Mouse (Mus musculus) liver, embryonic 14.5 days (tissue): ENCODE measurements around the gene Papola. TPM values are rescaled to one million over a fixed set of nuclear protein-coding genes. Genes with fewer than 3 reads are reported as not detected.

Experiments used
- ATAC-seq: fragments of 200-750 bp; cut with Nextera tagmentation; 2 replicates; pipeline ENCODE4 v1.8.0; 2017; ENCODE audit warnings: moderate number of reproducible peaks, mild to moderate bottlenecking, moderate library complexity; ENCODE audit not compliant: insufficient read depth
- DNase-seq, 3 experiments: peaks; one replicate each; pipeline ENCODE4 v3.0.0-alpha.2; 2012 to 2013; ENCODE audit warnings: low read depth in 3 of 3, low spot score in 3 of 3
- H3K27ac ChIP-seq: fragments of 300-500 bp; sonication (generic); 2 replicates; pipeline ENCODE4 v1.5.1; 2014; ENCODE audit warnings: moderate library complexity, mild to moderate bottlenecking, control low read depth, inconsistent platforms
- H3K27me3 ChIP-seq: fragments of 300-500 bp; sonication (generic); 2 replicates; pipeline ENCODE4 v1.6.1; 2014; ENCODE audit warnings: mild to moderate bottlenecking, low read length, moderate library complexity; ENCODE audit not compliant: control insufficient read depth, insufficient read depth
- H3K36me3 ChIP-seq: fragments of 300-500 bp; sonication (generic); replicated peaks from 2 replicates; pipeline ENCODE4 v1.6.1; 2014; ENCODE audit warnings: low read depth; ENCODE audit not compliant: control insufficient read depth, insufficient read depth
- H3K4me1 ChIP-seq, 2 experiments: fragments of 200-500 bp in 1 of 2; fragments of 300-500 bp in 1 of 2; sonication (generic) in 1 of 2; replicated peaks; 2 replicates each; pipeline ENCODE4 v1.6.1; 2012 to 2014; ENCODE audit warnings: antibody characterized with exemption in 1 of 2, inconsistent platforms in 1 of 2, low read length in 1 of 2; ENCODE audit not compliant: control insufficient read depth in 2 of 2, insufficient read depth in 2 of 2
- H3K4me2 ChIP-seq: fragments of 300-500 bp; sonication (generic); 2 replicates; pipeline ENCODE4 v1.6.1; 2014; ENCODE audit warnings: low read depth, mild to moderate bottlenecking, control low read depth, moderate library complexity
- H3K4me3 ChIP-seq, 2 experiments: fragments of 200-500 bp in 1 of 2; fragments of 300-500 bp in 1 of 2; sonication (generic) in 1 of 2; 2 replicates each; pipeline ENCODE4 v1.5.1; 2012 to 2014; ENCODE audit warnings: low read depth in 2 of 2, low read length in 2 of 2, mild to moderate bottlenecking in 2 of 2, control low read depth in 1 of 2, inconsistent platforms in 1 of 2, moderate library complexity in 1 of 2; ENCODE audit not compliant: insufficient read depth in 1 of 2
- H3K9ac ChIP-seq: fragments of 300-500 bp; sonication (generic); replicated peaks from 2 replicates; pipeline ENCODE4 v1.6.1; 2014; ENCODE audit warnings: mild to moderate bottlenecking, control low read depth, moderate library complexity
- H3K9me3 ChIP-seq: fragments of 300-500 bp; sonication (generic); 2 replicates; pipeline ENCODE4 v1.6.1; 2016; ENCODE audit warnings: low read length, mixed read lengths; ENCODE audit not compliant: control insufficient read depth
- CTCF ChIP-seq: IDR thresholded peaks from 2 replicates; pipeline ENCODE4 v1.5.1; 2016; ENCODE audit warnings: antibody characterized with exemption, low read depth, control low read depth
- EP300 ChIP-seq: IDR thresholded peaks from 2 replicates; pipeline ENCODE4 v1.6.1; 2016; ENCODE audit warnings: antibody characterized with exemption, low read depth
- WGBS: fragments of 180-500 bp; shearing (Covaris S2); extraction: QIAGEN DNeasy Blood & Tissue Kit; methylation state at CpG from one replicate; pipeline ENCODE4 v1.1.7; 2014; ENCODE audit not compliant: insufficient replicate concordance; 5-methylcytosine and 5-hydroxymethylcytosine counted together
- polyA plus RNA-seq, 2 experiments: library from polyadenylated mRNA; depleted of rRNA in 1 of 2; stranded (reverse) in 1 of 2; unstranded in 1 of 2; fragments of >200 nt; fragmentation: Nextera tagmentation in 1 of 2; extraction: Ambion mirVana in 1 of 2; gene quantifications; 2 replicates each; pipeline versions ENCODE4 v1.2.1 to v1.2.3; 2012 to 2014

Gene Papola
- polyA plus RNA-seq, 2 experiments, result 57.4 to 79.2 TPM

DNA sequence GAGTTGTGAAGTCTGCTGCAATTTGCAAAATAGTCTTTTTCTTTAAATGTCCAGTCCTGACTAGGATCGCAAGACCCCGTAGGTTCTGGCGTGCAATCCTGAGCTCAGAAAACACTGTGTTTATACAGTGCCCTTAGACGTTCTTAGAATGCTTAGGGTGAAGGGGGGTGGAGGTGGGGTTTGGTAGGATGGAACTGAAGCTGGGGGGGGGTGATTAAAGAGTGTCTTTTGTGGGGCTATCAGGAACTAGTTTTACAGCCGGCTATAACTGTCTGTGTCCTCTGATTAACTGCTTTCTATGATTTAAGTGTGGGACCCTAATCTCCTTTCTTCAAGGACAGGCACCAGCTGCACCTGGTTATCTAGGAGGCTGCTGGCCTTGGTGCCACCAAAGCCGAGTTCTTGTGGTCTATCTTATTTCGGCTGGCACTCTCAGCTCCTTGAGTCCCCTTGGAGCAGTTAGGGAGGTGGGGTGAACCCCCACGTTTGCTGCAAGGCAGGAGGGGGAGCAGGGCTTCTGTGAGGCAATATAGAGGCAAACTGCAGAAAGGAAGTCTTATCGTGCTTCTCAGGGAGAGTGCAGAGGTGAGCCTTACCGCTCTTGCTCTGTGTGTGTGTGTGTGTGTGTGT is 24.5 kb upstream of the Papola start:
- Histone ChIP-seq H3K27me3 (no peaks in the 10 kb centered on the region), H3K4me2 (peak overlapping the region; percentile 41), H3K36me3 (no peaks in the 10 kb centered on the region), H3K4me1 (peaks cover 21 to 35% of the 10 kb centered on the region in 2 experiments), H3K9ac (no peak overlapping the region), H3K4me3 (no peak overlapping the region), H3K27ac (no peak overlapping the region), H3K9me3 (no peaks in the 10 kb centered on the region)
- WGBS, result 10% methylated on average over 10 of the region's 10 CpGs
- DNase-seq, result peak; percentile 64 to 69 (median 65)
- peak; percentile 87 for ATAC-seq
- TF ChIP-seq EP300 (peak; percentile 88), CTCF (no peak)

GRCm38 (mm10) chr12:105761171-105761570 is 23.3 kb upstream of the Papola start:
- 71% methylated on average over 11 of the region's 11 CpGs for WGBS
- Histone ChIP-seq H3K36me3 (no peaks in the 10 kb centered on the region), H3K4me3 (no peak overlapping the region), H3K4me1 (peaks cover 21 to 35% of the 10 kb centered on the region in 2 experiments), H3K9me3 (no peaks in the 10 kb centered on the region), H3K27ac (no peak overlapping the region), H3K9ac (no peak overlapping the region), H3K27me3 (no peaks in the 10 kb centered on the region), H3K4me2 (no peak overlapping the region)
- ATAC-seq (no peak), DNase-seq (no peak)
- TF ChIP-seq CTCF (no peak), EP300 (no peak)

DNA sequence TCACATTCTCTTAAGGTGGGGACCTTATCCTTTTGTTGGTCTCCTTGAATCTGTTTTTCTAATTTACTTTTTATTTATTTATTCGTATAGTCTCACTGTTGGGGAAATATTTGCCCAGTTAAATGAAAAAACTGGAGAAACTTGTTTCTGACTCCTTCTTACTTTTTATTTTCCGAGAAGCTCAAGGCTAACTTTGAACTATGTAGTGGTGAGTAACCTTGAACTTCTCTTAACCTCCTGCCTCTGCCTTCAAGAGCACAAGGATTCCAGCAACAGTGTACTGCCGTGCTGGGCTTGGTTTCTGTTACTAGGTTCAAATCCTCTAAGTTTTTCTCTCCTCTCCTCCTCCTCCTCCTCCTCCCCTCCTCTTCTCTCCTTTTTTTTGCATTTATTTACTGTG is 22.9 kb upstream of the Papola start:
- ATAC-seq, result no peak
- Histone ChIP-seq H3K27ac (no peak overlapping the region), H3K4me2 (no peak overlapping the region)

DNA sequence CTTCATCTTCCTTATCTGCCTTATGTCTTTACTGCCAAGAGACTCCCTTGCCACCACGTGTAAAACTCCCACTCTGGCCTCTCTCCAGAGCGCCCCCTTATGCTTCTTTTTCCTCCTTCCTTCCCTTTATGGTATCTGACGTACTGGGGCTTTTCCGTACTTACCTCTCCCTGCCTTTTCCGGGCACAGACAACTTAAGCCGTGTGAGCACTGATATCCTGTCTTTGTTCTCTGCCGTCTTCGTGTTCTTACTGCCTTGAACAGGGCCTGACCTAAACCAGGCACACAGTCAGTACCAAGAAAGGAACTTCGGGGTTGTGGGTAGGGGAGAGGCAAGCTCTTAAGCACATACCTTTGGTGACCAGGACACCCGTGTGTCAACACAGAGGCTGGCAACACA is 14.8 kb upstream of the Papola start:
- 33% methylated on average over 10 of the region's 10 CpGs for WGBS
- Histone ChIP-seq H3K27ac (no peak overlapping the region), H3K4me3 (no peak overlapping the region), H3K4me1 (no peaks in the 10 kb centered on the region), H3K9ac (no peak overlapping the region), H3K36me3 (no peaks in the 10 kb centered on the region), H3K4me2 (no peak overlapping the region), H3K27me3 (no peaks in the 10 kb centered on the region), H3K9me3 (no peaks in the 10 kb centered on the region)
- TF ChIP-seq EP300 (no peak), CTCF (no peak)
- ATAC-seq (no peak), DNase-seq (no peak)

More for the DNA sequence above, 22.9 kb upstream of the Papola start:
- Histone ChIP-seq H3K4me3 (no peak overlapping the region), H3K9ac (no peak overlapping the region), H3K4me1 (peaks cover 21 to 35% of the 10 kb centered on the region in 2 experiments), H3K27me3 (no peaks in the 10 kb centered on the region), H3K36me3 (no peaks in the 10 kb centered on the region), H3K9me3 (no peaks in the 10 kb centered on the region)
- DNase-seq, result no peak
- no peak for TF ChIP-seq CTCF
- TF ChIP-seq EP300, result no peak
- 69% methylated on average over 3 of the region's 3 CpGs for WGBS

GRCm38 (mm10) chr12:105774871-105775270 is 9.6 kb upstream of the Papola start:
- Histone ChIP-seq H3K9me3 (no peaks in the 10 kb centered on the region), H3K4me1 (no peaks in the 10 kb centered on the region), H3K4me2 (no peak overlapping the region), H3K9ac (no peak overlapping the region), H3K27me3 (no peaks in the 10 kb centered on the region), H3K4me3 (no peak overlapping the region), H3K36me3 (no peaks in the 10 kb centered on the region), H3K27ac (no peak overlapping the region)
- DNase-seq (no peak), ATAC-seq (no peak)
- 75% methylated on average over 7 of the region's 7 CpGs for WGBS
- TF ChIP-seq CTCF, result no peak
- TF ChIP-seq EP300, result no peak
